Mouse (Mus musculus): ENCODE results near the gene Vdac1.

DNA sequence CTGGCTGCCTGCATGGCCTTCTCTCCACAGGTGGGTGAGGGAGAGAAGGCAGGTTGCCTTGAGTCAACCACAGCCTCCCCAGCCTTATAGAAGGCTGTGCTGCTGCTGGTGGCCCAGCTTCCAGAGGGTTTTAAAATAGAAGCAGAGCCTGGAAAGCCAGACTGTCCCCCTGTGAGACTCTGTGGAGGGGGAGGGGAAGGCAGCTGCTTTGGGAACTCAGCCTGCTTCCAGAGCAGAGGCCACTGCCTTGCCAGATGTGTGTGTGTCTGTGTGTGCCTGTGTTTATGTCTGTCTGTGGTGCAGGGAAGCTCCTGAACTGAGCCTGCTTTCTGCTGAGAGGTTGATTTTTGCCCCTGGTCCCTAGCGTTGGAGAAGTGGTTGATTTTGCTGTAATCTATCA is 4.5 kb downstream of the Vdac1 start:
- TF ChIP-seq EP300 (IDR thresholded peaks at IDR 0.05; ENCODE audit: low read depth), result no peak
- TF ChIP-seq CTCF (IDR thresholded peaks at IDR 0.05; ENCODE audit: low read depth), result no peak

Measured in liver, embryonic 14.5 days (tissue).